Mouse (Mus musculus) inflammation-experienced regulatory T-cells, adult 6 months (primary cell): ENCODE data around the gene Prr13. TPM values are rescaled to one million over a fixed set of nuclear protein-coding genes. Genes with fewer than 3 reads are reported as not detected.
A peak's percentile ranks its signal among the peaks of the same experiment; 100 is the strongest.

ENCODE experiments used
- ATAC-seq: one replicate; pipeline ENCODE4 v1.8.0; 2017
- polyA plus RNA-seq, 3 experiments: library from polyadenylated mRNA; unstranded; fragments of 100-300 nt; shearing (Covaris generic); gene quantifications; one replicate each; pipeline ENCODE4 v1.2.1; 2017

The Prr13 gene
- polyA plus RNA-seq: 1,000 to 10,000 TPM; 1,063 to 1,565 (median 1,138) TPM

- ATAC-seq: peak; percentile 97
These were observed at the start of gene Prr13 for GRCm38 (mm10) chr15:102458904-102459317. Gene Prr13, plus strand, starts transcription at chr15:102459028.

GRCm38 (mm10) chr15:102409286-102409685, 49.5 kb upstream of the Prr13 start:
- ATAC-seq: no peak

GRCm38 (mm10) chr15:102411077-102411476, 47.8 kb upstream of the Prr13 start:
- ATAC-seq: no peak

GRCm38 (mm10) chr15:102413687-102414086, 45.1 kb upstream of the Prr13 start:
- ATAC-seq: no peak

- no peak for ATAC-seq
These were observed 41.3 kb upstream of the Prr13 start for GRCm38 (mm10) chr15:102417524-102417923.

GRCm38 (mm10) chr15:102420986-102421385, 37.8 kb upstream of the Prr13 start:
- ATAC-seq: no peak

GRCm38 (mm10) chr15:102421437-102421836, 37.4 kb upstream of the Prr13 start:
- ATAC-seq: peak; percentile 73

GRCm38 (mm10) chr15:102423602-102424240, 35.1 kb upstream of the Prr13 start:
- ATAC-seq: no peak

GRCm38 (mm10) chr15:102424657-102425056, 34.2 kb upstream of the Prr13 start:
- ATAC-seq: no peak

- no peak for ATAC-seq
These were observed 31.9 kb upstream of the Prr13 start for GRCm38 (mm10) chr15:102426963-102427362.

- ATAC-seq: no peak
These were observed 26.8 kb upstream of the Prr13 start for GRCm38 (mm10) chr15:102432046-102432445.

- ATAC-seq: no peak
These were observed 25.7 kb upstream of the Prr13 start for GRCm38 (mm10) chr15:102433173-102433572.

- ATAC-seq: peak; percentile 65
These were observed 16.3 kb upstream of the Prr13 start for GRCm38 (mm10) chr15:102442490-102442889.

GRCm38 (mm10) chr15:102445146-102445545, 13.7 kb upstream of the Prr13 start, which contains the start of gene Amhr2:
Gene Amhr2, plus strand, starts transcription at chr15:102445367.
- no peak for ATAC-seq

GRCm38 (mm10) chr15:102446448-102446847, 12.4 kb upstream of the Prr13 start:
- no peak for ATAC-seq

- no peak for ATAC-seq
These were observed 9.5 kb upstream of the Prr13 start for GRCm38 (mm10) chr15:102449366-102449765.

- ATAC-seq: no peak
These were observed 7.9 kb upstream of the Prr13 start for GRCm38 (mm10) chr15:102450928-102451327.

GRCm38 (mm10) chr15:102451666-102452430, 7.0 kb upstream of the Prr13 start:
- no peak for ATAC-seq

GRCm38 (mm10) chr15:102455993-102456392, 2.8 kb upstream of the Prr13 start:
- ATAC-seq: no peak

- ATAC-seq: peak; percentile 11
These were observed 635 bp upstream of the Prr13 start for GRCm38 (mm10) chr15:102458050-102458736.

- ATAC-seq: no peak
These were observed 553 bp downstream of the Prr13 start for GRCm38 (mm10) chr15:102459381-102459780.

- no peak for ATAC-seq
These were observed 1.0 kb downstream of the Prr13 start for GRCm38 (mm10) chr15:102459847-102460246.

- ATAC-seq: no peak
These were observed 1.6 kb downstream of the Prr13 start for GRCm38 (mm10) chr15:102460409-102460808.
